ENCODE assay signal across 8 mouse cellular contexts in genomic region chr8:104343957-104344356, GRCm38 (mm10). TPM values are rescaled to one million over a fixed set of nuclear protein-coding genes. Genes with fewer than 3 reads are reported as not detected.
DNase-seq lines count a peak whose midpoint lies in the region; ATAC-seq and TF ChIP-seq lines count a peak whose summit lies in the region.

No protein-coding gene starts in this region.

- no peaks in the 10 kb centered on the region for H3K27me3 ChIP-seq in embryonic facial prominence, embryonic 15.5 days
- no peaks in the 10 kb centered on the region for H3K27me3 ChIP-seq in heart, embryonic 10.5 days (ENCODE audit: insufficient read depth, poor library complexity, severe bottlenecking)
- no peaks in the 10 kb centered on the region for H3K27me3 ChIP-seq in kidney, embryonic 16.5 days (ENCODE audit: insufficient read depth, low read length)
- H3K27me3 ChIP-seq in liver, adult 2 months (ENCODE audit: control insufficient read depth, insufficient read depth, low read length): no peaks in the 10 kb centered on the region
- no peaks in the 10 kb centered on the region for H3K27me3 ChIP-seq in myocyte (ENCODE audit: control insufficient read depth, insufficient read depth, insufficient read length)

- peaks cover 35% of the 10 kb centered on the region for H3K36me3 ChIP-seq in embryonic facial prominence, embryonic 15.5 days
- H3K36me3 ChIP-seq in heart, embryonic 10.5 days: peaks cover 35% of the 10 kb centered on the region
- peaks cover 21% of the 10 kb centered on the region for H3K36me3 ChIP-seq in kidney, embryonic 16.5 days (ENCODE audit: insufficient read depth, low read length)
- no peaks in the 10 kb centered on the region for H3K36me3 ChIP-seq in liver, adult 2 months (ENCODE audit: control insufficient read depth, insufficient read depth, low read length)
- H3K36me3 ChIP-seq in myocyte (ENCODE audit: control insufficient read depth, insufficient read depth): no peaks in the 10 kb centered on the region

- H3K9ac ChIP-seq in embryonic facial prominence, embryonic 15.5 days: no peak overlapping the region
- H3K9ac ChIP-seq in kidney, embryonic 16.5 days (replicated peaks; ENCODE audit: low read length): no peak overlapping the region
- H3K9ac ChIP-seq in liver, adult 2 months (ENCODE audit: low read depth, low read length): no peak overlapping the region

- no peaks in the 10 kb centered on the region for H3K79me2 ChIP-seq in liver, adult 2 months (ENCODE audit: control insufficient read depth, insufficient read depth, low read length)
- no peaks in the 10 kb centered on the region for H3K79me2 ChIP-seq in myocyte (ENCODE audit: control insufficient read depth, insufficient read depth)

- no peak overlapping the region for H3ac ChIP-seq in myocyte (ENCODE audit: control insufficient read depth, insufficient read length)

- ATAC-seq in embryonic facial prominence, embryonic 15.5 days (ENCODE audit: insufficient number of reproducible peaks, low FRiP score, low TSS enrichment, low read depth): peak; percentile 21; the same call in 1 of the 2 replicates
- peak; percentile 31; the same call in 1 of the 2 replicates for ATAC-seq in kidney, embryonic 16.5 days (ENCODE audit: low FRiP score, low TSS enrichment)

- TF ChIP-seq CTCF in bone marrow, adult 2 months (IDR thresholded peaks at IDR 0.05; ENCODE audit: control insufficient read depth, insufficient read depth, low read length): peak; percentile 99
- peak; percentile 99 for TF ChIP-seq CTCF in liver, adult 2 months (IDR thresholded peaks at IDR 0.05; ENCODE audit: low read depth, low read length)

- no peak overlapping the region for H3K27ac ChIP-seq in bone marrow, adult 2 months (ENCODE audit: control insufficient read depth, insufficient read depth, low read depth, low read length, poor library complexity)
- H3K27ac ChIP-seq in embryonic facial prominence, embryonic 15.5 days (replicated peaks): no peak overlapping the region
- no peak overlapping the region for H3K27ac ChIP-seq in heart, embryonic 10.5 days
- no peak overlapping the region for H3K27ac ChIP-seq in kidney, embryonic 16.5 days (ENCODE audit: low read length)
- H3K27ac ChIP-seq in liver, adult 2 months (replicated peaks; ENCODE audit: insufficient read depth, low read depth, low read length): no peak overlapping the region

- WGBS in bone marrow, adult 2 months: 19% methylated on average over 7 of the region's 7 CpGs
- WGBS in embryonic facial prominence, embryonic 15.5 days: 22% methylated on average over 7 of the region's 7 CpGs
- WGBS in heart, embryonic 10.5 days: 15% methylated on average over 7 of the region's 7 CpGs
- 10% methylated on average over 7 of the region's 7 CpGs for WGBS in kidney, embryonic 16.5 days
- 10% methylated on average over 7 of the region's 7 CpGs for WGBS in liver, adult 2 months

- peak; percentile 85 to 86 for DNase-seq in B cell, adult 2 months
- peak; percentile 93 for DNase-seq in heart, embryonic 10.5 days (ENCODE audit: low spot score)
- DNase-seq in liver, adult 2 months (ENCODE audit: extremely low read depth, low read depth, low spot score): peak; percentile 62
- peak; percentile 71 to 75 for DNase-seq in spleen, postnatal 36 days (ENCODE audit: low spot score in 2 of 2)

- H3K9me3 ChIP-seq in embryonic facial prominence, embryonic 15.5 days (replicated peaks): no peaks in the 10 kb centered on the region
- H3K9me3 ChIP-seq in heart, embryonic 10.5 days: no peaks in the 10 kb centered on the region
- H3K9me3 ChIP-seq in kidney, embryonic 16.5 days (ENCODE audit: low read length): no peaks in the 10 kb centered on the region

- no peak for TF ChIP-seq POLR2A in bone marrow, adult 2 months (IDR thresholded peaks at IDR 0.05; ENCODE audit: borderline replicate concordance, control insufficient read depth, low read depth, low read length)
- TF ChIP-seq POLR2A in liver, adult 2 months (IDR thresholded peaks at IDR 0.05; ENCODE audit: extremely low read depth, insufficient read depth, low read length): no peak
- TF ChIP-seq POLR2A in myocyte (IDR thresholded peaks at IDR 0.05; ENCODE audit: insufficient read length, low read depth): peak; percentile 40

- no peaks in the 10 kb centered on the region for H3K4me1 ChIP-seq in bone marrow, adult 2 months (ENCODE audit: control insufficient read depth, insufficient read depth, low read length)
- peaks cover 29% of the 10 kb centered on the region for H3K4me1 ChIP-seq in embryonic facial prominence, embryonic 15.5 days
- peaks cover 45% of the 10 kb centered on the region for H3K4me1 ChIP-seq in heart, embryonic 10.5 days
- peaks cover 18% of the 10 kb centered on the region for H3K4me1 ChIP-seq in kidney, embryonic 16.5 days (ENCODE audit: insufficient read depth, low read length)
- no peaks in the 10 kb centered on the region; the same call in none of the 2 replicates for H3K4me1 ChIP-seq in liver, adult 2 months (ENCODE audit: control insufficient read depth, insufficient read depth, low read length)

- H3K4me3 ChIP-seq in bone marrow, adult 2 months (replicated peaks; ENCODE audit: control insufficient read depth, low read depth, low read length): no peak overlapping the region
- H3K4me3 ChIP-seq in embryonic facial prominence, embryonic 15.5 days (replicated peaks): no peak overlapping the region
- no peak overlapping the region for H3K4me3 ChIP-seq in heart, embryonic 10.5 days
- H3K4me3 ChIP-seq in kidney, embryonic 16.5 days (ENCODE audit: low read length): no peak overlapping the region
- H3K4me3 ChIP-seq in liver, adult 2 months (ENCODE audit: insufficient read depth, low read depth, low read length): no peak overlapping the region
- H3K4me3 ChIP-seq in myocyte: no peak overlapping the region

- no peak overlapping the region for H3K4me2 ChIP-seq in embryonic facial prominence, embryonic 15.5 days (replicated peaks)
- no peak overlapping the region for H3K4me2 ChIP-seq in kidney, embryonic 16.5 days (replicated peaks; ENCODE audit: low read depth, low read length)
- no peak overlapping the region for H3K4me2 ChIP-seq in myocyte (ENCODE audit: low read depth)

TF ChIP-seq in myocyte, 11 proteins besides CTCF, POLR2A, EP300 and RAD21:
- TF ChIP-seq TCF12 (IDR thresholded peaks at IDR 0.05; ENCODE audit: insufficient read depth, poor library complexity, severe bottlenecking) (no peak), POLR2AphosphoS2 (IDR thresholded peaks at IDR 0.05; ENCODE audit: insufficient read length, low read depth) (peak; percentile 60), TCF3 (IDR thresholded peaks at IDR 0.05; ENCODE audit: insufficient read length, low read depth) (no peak)
TF ChIP-seq in myocyte: peak in this region for 1.

RNA-seq across cellular contexts. Expression of gene Cmtm3, which starts 4.7 kb away (rescaled TPM):
- polyA plus RNA-seq in bone marrow, adult 2 months (2011; ENCODE audit: insufficient read depth, insufficient read length, low replicate concordance, missing spikeins): 21.4 and 22.8 TPM in 2 replicates
- polyA plus RNA-seq in embryonic facial prominence, embryonic 15.5 days (2015; fragmentation: Nextera tagmentation; extraction: Ambion mirVana): 175 and 176 TPM in 2 replicates
- polyA plus RNA-seq in heart, embryonic 10.5 days (2016; fragmentation: Nextera tagmentation; extraction: Ambion mirVana): 86.9 and 103 TPM in 2 replicates
- polyA plus RNA-seq in kidney, embryonic 16.5 days (2015; fragmentation: Nextera tagmentation; extraction: Ambion mirVana): 172 and 174 TPM in 2 replicates
- 6.3 and 8.1 TPM in 2 replicates for total RNA-seq in liver, adult 2 months (2014; rRNA removed)
- polyA plus RNA-seq in liver, adult 2 months (2012; rRNA removed): 12.1 and 24.6 TPM in 2 replicates
- 28.6 TPM for polyA plus RNA-seq in myocyte (2012; fragmentation: generic; extraction: Trizol)

RNA-seq across cellular contexts. Expression of gene Cmtm2b, which starts 21.9 kb away (rescaled TPM):
- not detected in 2 replicates for polyA plus RNA-seq in bone marrow, adult 2 months (2011; ENCODE audit: insufficient read depth, insufficient read length, low replicate concordance, missing spikeins)
- not detected in 2 replicates for polyA plus RNA-seq in embryonic facial prominence, embryonic 15.5 days (2015; fragmentation: Nextera tagmentation; extraction: Ambion mirVana)
- polyA plus RNA-seq in heart, embryonic 10.5 days (2016; fragmentation: Nextera tagmentation; extraction: Ambion mirVana): not detected in 2 replicates
- not detected in 2 replicates for polyA plus RNA-seq in kidney, embryonic 16.5 days (2015; fragmentation: Nextera tagmentation; extraction: Ambion mirVana)
- not detected in 2 replicates for total RNA-seq in liver, adult 2 months (2014; rRNA removed)
- not detected in 2 replicates for polyA plus RNA-seq in liver, adult 2 months (2012; rRNA removed)
- not detected for polyA plus RNA-seq in myocyte (2012; fragmentation: generic; extraction: Trizol)

RNA-seq across cellular contexts. Expression of gene Gm11020, which starts 22.6 kb away (rescaled TPM):
- not detected in 2 replicates for polyA plus RNA-seq in bone marrow, adult 2 months (2011; ENCODE audit: insufficient read depth, insufficient read length, low replicate concordance, missing spikeins)
- polyA plus RNA-seq in embryonic facial prominence, embryonic 15.5 days (2015; fragmentation: Nextera tagmentation; extraction: Ambion mirVana): not detected in 2 replicates
- not detected in 2 replicates for polyA plus RNA-seq in heart, embryonic 10.5 days (2016; fragmentation: Nextera tagmentation; extraction: Ambion mirVana)
- polyA plus RNA-seq in kidney, embryonic 16.5 days (2015; fragmentation: Nextera tagmentation; extraction: Ambion mirVana): not detected in 2 replicates
- total RNA-seq in liver, adult 2 months (2014; rRNA removed): not detected in 2 replicates
- polyA plus RNA-seq in liver, adult 2 months (2012; rRNA removed): not detected in 2 replicates
- not detected for polyA plus RNA-seq in myocyte (2012; fragmentation: generic; extraction: Trizol)

RNA-seq across cellular contexts. Expression of gene Cmtm1, which starts 34.0 kb away (rescaled TPM):
- 2.2 TPM in 1 of 2 replicates, not detected in the other for polyA plus RNA-seq in bone marrow, adult 2 months (2011; ENCODE audit: insufficient read depth, insufficient read length, low replicate concordance, missing spikeins)
- not detected in 2 replicates for polyA plus RNA-seq in embryonic facial prominence, embryonic 15.5 days (2015; fragmentation: Nextera tagmentation; extraction: Ambion mirVana)
- not detected in 2 replicates for polyA plus RNA-seq in heart, embryonic 10.5 days (2016; fragmentation: Nextera tagmentation; extraction: Ambion mirVana)
- polyA plus RNA-seq in kidney, embryonic 16.5 days (2015; fragmentation: Nextera tagmentation; extraction: Ambion mirVana): not detected in 2 replicates
- not detected in 2 replicates for total RNA-seq in liver, adult 2 months (2014; rRNA removed)
- polyA plus RNA-seq in liver, adult 2 months (2012; rRNA removed): not detected in 2 replicates
- not detected for polyA plus RNA-seq in myocyte (2012; fragmentation: generic; extraction: Trizol)

RNA-seq across cellular contexts. Expression of gene Gm45711, which starts 34.1 kb away (rescaled TPM):
- polyA plus RNA-seq in bone marrow, adult 2 months (2011; ENCODE audit: insufficient read depth, insufficient read length, low replicate concordance, missing spikeins): not detected in 2 replicates
- polyA plus RNA-seq in embryonic facial prominence, embryonic 15.5 days (2015; fragmentation: Nextera tagmentation; extraction: Ambion mirVana): not detected in 2 replicates
- polyA plus RNA-seq in heart, embryonic 10.5 days (2016; fragmentation: Nextera tagmentation; extraction: Ambion mirVana): not detected in 2 replicates
- not detected in 2 replicates for polyA plus RNA-seq in kidney, embryonic 16.5 days (2015; fragmentation: Nextera tagmentation; extraction: Ambion mirVana)
- not detected in 2 replicates for total RNA-seq in liver, adult 2 months (2014; rRNA removed)
- not detected in 2 replicates for polyA plus RNA-seq in liver, adult 2 months (2012; rRNA removed)
- polyA plus RNA-seq in myocyte (2012; fragmentation: generic; extraction: Trizol): not detected
